8 mouse cellular contexts compared by ENCODE assay signal in the genomic region with DNA sequence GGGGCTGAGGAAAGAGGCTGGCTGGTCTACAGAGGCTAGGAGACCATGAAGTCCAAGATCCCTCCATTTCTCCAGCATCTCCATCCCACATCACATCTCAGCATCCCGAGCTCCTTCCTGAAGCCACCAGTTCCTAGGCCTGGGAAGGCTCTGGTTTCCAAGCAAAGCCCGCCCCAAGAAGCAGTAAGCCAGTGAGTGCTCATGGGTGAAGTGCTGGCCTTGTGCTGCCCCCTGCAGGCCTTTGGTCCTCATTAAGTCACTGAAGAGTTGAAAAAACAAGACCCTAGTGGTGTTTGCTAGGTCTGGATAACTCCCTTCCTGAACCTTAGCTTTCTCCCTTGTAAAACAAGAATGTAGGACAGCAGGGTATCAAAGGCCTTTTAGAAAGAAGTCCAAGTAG. TPM values are rescaled to one million over a fixed set of nuclear protein-coding genes. Genes with fewer than 3 reads are reported as not detected.
DNase-seq lines count a peak whose midpoint lies in the region; ATAC-seq lines count a peak whose summit lies in the region.

No protein-coding gene starts in this region.

- H3K36me3 ChIP-seq in splenic B cell, adult 2 months (ENCODE audit: control insufficient read depth, insufficient read depth, low read length, poor library complexity, severe bottlenecking) = no peaks in the 10 kb centered on the region

- H3K27me3 ChIP-seq in splenic B cell, adult 2 months (ENCODE audit: control insufficient read depth, insufficient read depth, low read length, poor library complexity, severe bottlenecking) = no peaks in the 10 kb centered on the region

- peak; percentile 27 for DNase-seq in cerebellum, adult 11 months
- peak; percentile 73 for DNase-seq in adipocyte (ENCODE audit: low spot score)
- DNase-seq in embryo, embryonic 10.5 days (ENCODE audit: low spot score) = peak; percentile 91
- DNase-seq in layer of hippocampus, postnatal 25 days (ENCODE audit: extremely low spot score in 1 of 2, low spot score in 1 of 2) = peak; percentile 39 to 83
- peak; percentile 66 for DNase-seq in splenic B cell, adult 2 months (ENCODE audit: low read depth, low spot score)

- no peak for ATAC-seq in cerebellum, adult (ENCODE audit: insufficient number of reproducible peaks, low FRiP score, low TSS enrichment)
- peak; percentile 52; the same call in 1 of the 2 replicates for ATAC-seq in granulocyte monocyte progenitor cell, adult 5-6 weeks (replicated peaks; ENCODE audit: poor library complexity, severe bottlenecking)
- ATAC-seq in megakaryocyte, adult 5-6 weeks (ENCODE audit: poor library complexity, severe bottlenecking) = 0 out of 2 replicates have a peak, but pooled peaks have one; percentile 38

RNA-seq across cellular contexts. Expression of a gene that starts 35.5 kb away (rescaled TPM):
- 3,366 and 4,270 TPM in 2 replicates for total RNA-seq in granulocyte monocyte progenitor cell, adult 5-6 weeks (2014; fragmentation: Nextera tagmentation)
- total RNA-seq in granulocyte monocyte progenitor cell, adult 5-6 weeks (2017) = 4,896 and 5,913 TPM in 2 replicates
- 1,000 to 10,000 TPM; 1,278 to 1,525 TPM for total RNA-seq in layer of hippocampus, postnatal 25 days (2021)
- 1,617 and 1,884 TPM in 2 replicates for total RNA-seq in megakaryocyte, adult 5-6 weeks (2015)
- total RNA-seq in megakaryocyte, adult 5-6 weeks (2017) = 3,108 and 3,204 TPM in 2 replicates

Comparison
In these comparisons a context has a peak if more than half of its experiments do, and no peak if none do; other contexts are left out.
1. DNase-seq: peak in every context shown above with its lines; median percentile 91 in embryo, embryonic 10.5 days; 73 in adipocyte; 66 in splenic B cell, adult 2 months; 61 in layer of hippocampus, postnatal 25 days; 27 in cerebellum, adult 11 months.